Mouse (Mus musculus): Measurements from ENCODE around the gene Cntfr. TPM values are rescaled to one million over a fixed set of nuclear protein-coding genes. Genes with fewer than 3 reads are reported as not detected.

Gene Cntfr
- polyA plus RNA-seq, 1 experiment from 2014 or later = 27.2 TPM

DNA sequence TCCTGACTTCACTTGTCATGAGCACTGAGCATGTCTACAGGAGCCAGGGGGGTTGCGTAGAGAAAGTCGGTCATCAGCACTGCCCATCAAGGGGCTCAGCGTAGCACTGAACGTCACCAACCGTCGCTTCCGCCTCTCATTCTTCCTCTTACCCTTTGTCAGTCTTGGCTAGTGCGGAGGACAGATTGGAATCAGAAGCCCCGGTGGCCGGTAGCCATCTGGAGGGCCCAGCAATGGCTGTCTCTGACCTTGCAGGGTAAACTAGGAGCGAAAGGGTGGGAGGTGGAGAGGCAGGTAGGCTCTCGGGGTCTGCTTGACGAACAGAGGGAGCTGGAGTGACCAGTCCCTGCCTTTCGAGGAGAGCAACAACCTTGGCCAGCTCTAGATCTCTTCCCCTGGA is 74.8 kb downstream of the Cntfr start:
- no peak for ATAC-seq (ENCODE audit: low FRiP score)
- no peak overlapping the region for H3K4me3 ChIP-seq (replicated peaks)
- H3K27ac ChIP-seq (replicated peaks) = no peak overlapping the region
- H3K9ac ChIP-seq (replicated peaks) = no peak overlapping the region
- H3K4me2 ChIP-seq = no peak overlapping the region
- H3K4me1 ChIP-seq = peaks cover 25% of the 10 kb centered on the region
- no peaks in the 10 kb centered on the region for H3K9me3 ChIP-seq (replicated peaks)
- H3K36me3 ChIP-seq = no peaks in the 10 kb centered on the region
- 93% methylated on average over 14 of the region's 14 CpGs for WGBS
- H3K27me3 ChIP-seq (replicated peaks) = no peaks in the 10 kb centered on the region

- Histone ChIP-seq H3K9ac (replicated peaks) (no peak overlapping the region), H3K27ac (replicated peaks) (peak overlapping the region; percentile 9), H3K4me3 (replicated peaks) (no peak overlapping the region), H3K4me1 (peaks cover 33% of the 10 kb centered on the region), H3K4me2 (no peak overlapping the region), H3K9me3 (replicated peaks) (no peaks in the 10 kb centered on the region), H3K36me3 (no peaks in the 10 kb centered on the region), H3K27me3 (replicated peaks) (no peaks in the 10 kb centered on the region)
- peak; percentile 37; the same call in 1 of the 2 replicates for ATAC-seq (ENCODE audit: low FRiP score)
- 39% methylated on average over 12 of the region's 12 CpGs for WGBS
Measured at GRCm38 (mm10) chr4:41618916-41619746, 77.8 kb downstream of the Cntfr start.

GRCm38 (mm10) chr4:41615661-41616599 is 81.0 kb downstream of the Cntfr start:
- H3K4me3 ChIP-seq (replicated peaks) = no peak overlapping the region
- H3K9me3 ChIP-seq (replicated peaks) = no peaks in the 10 kb centered on the region
- no peak overlapping the region for H3K4me2 ChIP-seq
- peak overlapping the region; percentile 65 for H3K27ac ChIP-seq (replicated peaks)
- peaks cover 54% of the 10 kb centered on the region for H3K4me1 ChIP-seq
- WGBS = 58% methylated on average over 9 of the region's 9 CpGs
- H3K9ac ChIP-seq (replicated peaks) = no peak overlapping the region
- no peaks in the 10 kb centered on the region for H3K36me3 ChIP-seq
- no peaks in the 10 kb centered on the region for H3K27me3 ChIP-seq (replicated peaks)
- ATAC-seq (ENCODE audit: low FRiP score) = peak; percentile 80

DNA sequence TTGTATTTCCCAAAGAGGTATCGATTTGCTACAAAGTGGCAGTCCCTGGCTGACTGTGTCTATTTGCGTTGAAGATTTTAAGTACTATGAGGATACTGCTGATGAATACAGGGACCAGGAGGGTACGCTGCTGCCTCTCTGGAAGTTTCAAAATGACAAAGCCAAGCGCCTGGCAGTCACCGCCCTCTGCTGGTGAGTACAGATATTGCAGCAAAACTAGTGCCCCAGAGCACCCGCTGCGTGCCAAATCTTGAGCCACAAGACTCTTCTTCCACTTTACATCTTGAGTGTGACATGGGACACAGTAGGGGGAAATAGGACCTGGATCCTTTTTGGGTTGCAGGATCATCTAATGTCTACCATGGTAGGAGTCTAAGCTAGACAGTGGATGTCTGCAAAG is 82.7 kb downstream of the Cntfr start:
- no peak overlapping the region for H3K9ac ChIP-seq (replicated peaks)
- WGBS = 7% methylated on average over 7 of the region's 7 CpGs
- ATAC-seq (ENCODE audit: low FRiP score) = no peak; the same call in 1 of the 2 replicates
- 0 out of 2 replicates have a peak overlapping the region, but pooled peaks have one; percentile 8 for H3K27ac ChIP-seq (replicated peaks)
- H3K4me2 ChIP-seq = no peak overlapping the region
- H3K4me3 ChIP-seq (replicated peaks) = no peak overlapping the region
- H3K27me3 ChIP-seq (replicated peaks) = no peaks in the 10 kb centered on the region
- no peaks in the 10 kb centered on the region for H3K36me3 ChIP-seq
- H3K4me1 ChIP-seq = peaks cover 51% of the 10 kb centered on the region
- no peaks in the 10 kb centered on the region for H3K9me3 ChIP-seq (replicated peaks)

- 29% methylated on average over 8 of the region's 8 CpGs for WGBS
- no peak overlapping the region for H3K9ac ChIP-seq (replicated peaks)
- H3K9me3 ChIP-seq (replicated peaks) = no peaks in the 10 kb centered on the region
- H3K36me3 ChIP-seq = no peaks in the 10 kb centered on the region
- H3K4me3 ChIP-seq (replicated peaks) = no peak overlapping the region
- H3K27ac ChIP-seq (replicated peaks) = peak overlapping the region; percentile 63; the same call in 1 of the 2 replicates
- peak; percentile 10; the same call in 1 of the 2 replicates for ATAC-seq (ENCODE audit: low FRiP score)
- H3K27me3 ChIP-seq (replicated peaks) = no peaks in the 10 kb centered on the region
- H3K4me2 ChIP-seq = no peak overlapping the region
- peaks cover 35% of the 10 kb centered on the region for H3K4me1 ChIP-seq
Measured at GRCm38 (mm10) chr4:41612166-41612565, 84.7 kb downstream of the Cntfr start.

DNA sequence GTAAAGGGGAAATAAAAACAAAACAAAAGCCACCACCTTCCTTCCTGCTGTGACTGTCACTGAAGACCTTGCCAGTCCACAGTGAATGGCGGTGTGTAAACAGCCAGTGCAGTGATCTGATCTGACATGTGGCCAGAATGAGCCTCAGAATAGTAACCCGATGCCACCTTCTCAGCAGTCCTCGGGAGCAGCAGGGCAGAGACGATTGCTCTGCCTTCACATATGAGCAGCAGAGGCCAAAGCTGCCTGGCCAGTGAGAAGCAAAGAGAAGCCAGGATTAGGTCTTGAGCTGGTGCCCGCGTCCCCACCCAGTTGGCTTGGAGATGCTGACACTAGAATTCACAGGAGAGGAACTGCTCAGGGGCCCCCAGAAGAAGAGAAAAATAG is 86.3 kb downstream of the Cntfr start:
- Histone ChIP-seq H3K27ac (replicated peaks) (no peak overlapping the region), H3K4me1 (peaks cover 31% of the 10 kb centered on the region), H3K36me3 (no peaks in the 10 kb centered on the region), H3K4me3 (replicated peaks) (no peak overlapping the region), H3K27me3 (replicated peaks) (no peaks in the 10 kb centered on the region), H3K9me3 (replicated peaks) (no peaks in the 10 kb centered on the region), H3K4me2 (no peak overlapping the region), H3K9ac (replicated peaks) (no peak overlapping the region)
- no peak for ATAC-seq (ENCODE audit: low FRiP score)
- 32% methylated on average over 6 of the region's 6 CpGs for WGBS

DNA sequence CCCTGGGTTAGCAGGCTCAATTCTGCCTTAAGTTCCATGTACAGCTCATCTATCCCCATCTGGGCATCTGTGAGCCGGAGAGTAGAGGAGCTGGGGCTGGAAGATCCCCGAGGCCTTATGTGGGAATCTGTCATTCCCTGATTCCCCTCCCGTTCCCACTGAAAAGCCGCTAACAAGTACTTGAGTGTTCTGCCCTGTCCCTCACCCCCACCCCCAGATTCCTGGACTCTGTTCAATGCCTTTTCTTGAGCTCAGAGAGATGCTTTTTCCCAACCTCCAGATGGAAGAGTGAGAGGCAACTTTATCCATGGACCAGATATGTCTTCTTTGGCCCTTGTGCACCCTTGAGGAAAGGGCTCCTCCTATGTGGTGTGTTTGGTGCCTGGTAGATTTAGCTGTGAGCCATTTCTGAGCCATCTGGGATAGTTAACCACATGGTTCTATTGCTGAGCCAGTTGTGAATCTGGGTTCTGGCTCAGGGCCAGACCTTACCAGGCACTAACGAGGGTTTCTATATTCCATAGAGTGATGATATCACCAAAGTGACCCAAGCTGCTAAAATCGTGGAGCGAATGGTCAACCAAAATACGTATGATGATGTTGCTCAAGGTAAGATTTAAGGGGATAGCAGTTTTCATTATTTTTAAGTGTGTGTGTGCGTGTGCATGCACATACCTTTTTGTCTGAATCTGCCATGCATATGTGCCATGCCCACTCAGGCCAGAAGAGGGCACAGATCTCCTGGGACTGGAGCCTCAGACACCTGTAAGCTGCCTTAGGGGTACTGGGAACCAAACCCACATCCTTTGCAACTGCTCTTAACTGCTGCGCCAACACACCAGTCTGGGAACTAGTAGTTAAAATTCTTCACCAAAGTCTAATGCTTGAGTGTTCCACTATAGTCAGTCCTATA is 87.0 kb downstream of the Cntfr start:
- 65% methylated on average over 10 of the region's 10 CpGs for WGBS
- no peak for ATAC-seq (ENCODE audit: low FRiP score)
- Histone ChIP-seq H3K4me2 (no peak overlapping the region), H3K9ac (replicated peaks) (no peak overlapping the region), H3K36me3 (no peaks in the 10 kb centered on the region), H3K27ac (replicated peaks) (no peak overlapping the region), H3K27me3 (replicated peaks) (no peaks in the 10 kb centered on the region), H3K4me1 (peaks cover 27% of the 10 kb centered on the region), H3K4me3 (replicated peaks) (no peak overlapping the region), H3K9me3 (replicated peaks) (no peaks in the 10 kb centered on the region)

Other genes with a start within 250 kb of the Cntfr start
- gene Kif24, start 232.2 kb downstream of the Cntfr start, polyA plus RNA-seq (2015; fragmentation: Nextera tagmentation; extraction: Ambion mirVana) = 2.4 and 3.0 TPM in 2 replicates
- gene Nudt2, start 231.9 kb downstream of the Cntfr start, polyA plus RNA-seq (2015; fragmentation: Nextera tagmentation; extraction: Ambion mirVana) = 62.8 and 71.6 TPM in 2 replicates
- 7.8 and 8.3 TPM in 2 replicates for gene AI464131, start 194.0 kb downstream of the Cntfr start, polyA plus RNA-seq (2015; fragmentation: Nextera tagmentation; extraction: Ambion mirVana)
- gene 1110017D15Rik, start 179.8 kb downstream of the Cntfr start, polyA plus RNA-seq (2015; fragmentation: Nextera tagmentation; extraction: Ambion mirVana) = 8.6 and 10.1 TPM in 2 replicates
- gene Fam219a, start 127.6 kb downstream of the Cntfr start, polyA plus RNA-seq (2015; fragmentation: Nextera tagmentation; extraction: Ambion mirVana) = 15.2 and 17.9 TPM in 2 replicates
- gene Dnaic1, start 127.3 kb downstream of the Cntfr start, polyA plus RNA-seq (2015; fragmentation: Nextera tagmentation; extraction: Ambion mirVana) = 2.1 and 2.5 TPM in 2 replicates
- gene Enho, start 56.8 kb downstream of the Cntfr start, polyA plus RNA-seq (2015; fragmentation: Nextera tagmentation; extraction: Ambion mirVana) = 89.8 and 111 TPM in 2 replicates
- gene Il11ra1, start 2.9 kb upstream of the Cntfr start, polyA plus RNA-seq (2015; fragmentation: Nextera tagmentation; extraction: Ambion mirVana) = 52.6 and 56.6 TPM in 2 replicates
- 59.3 and 61.1 TPM in 2 replicates for gene Rpp25l, start 16.4 kb upstream of the Cntfr start, polyA plus RNA-seq (2015; fragmentation: Nextera tagmentation; extraction: Ambion mirVana)
- gene Dctn3, start 26.1 kb upstream of the Cntfr start, polyA plus RNA-seq (2015; fragmentation: Nextera tagmentation; extraction: Ambion mirVana) = 271 and 320 TPM in 2 replicates
- gene Arid3c, start 34.1 kb upstream of the Cntfr start, polyA plus RNA-seq (2015; fragmentation: Nextera tagmentation; extraction: Ambion mirVana) = 1.1 and 1.6 TPM in 2 replicates
- gene Galt, start 58.1 kb upstream of the Cntfr start, polyA plus RNA-seq (2015; fragmentation: Nextera tagmentation; extraction: Ambion mirVana) = 48.4 and 54.8 TPM in 2 replicates
- gene Sigmar1, start 59.1 kb upstream of the Cntfr start, polyA plus RNA-seq (2015; fragmentation: Nextera tagmentation; extraction: Ambion mirVana) = 92.1 and 97.3 TPM in 2 replicates
- 213 and 281 TPM in 2 replicates for gene Ccl27a, start 77.2 kb upstream of the Cntfr start, polyA plus RNA-seq (2015; fragmentation: Nextera tagmentation; extraction: Ambion mirVana)
- 4.0 TPM in 1 of 2 replicates, not detected in the other for gene Gm21541, start 206.5 kb upstream of the Cntfr start, polyA plus RNA-seq (2015; fragmentation: Nextera tagmentation; extraction: Ambion mirVana)
- 10.5 and 11.7 TPM in 2 replicates for gene Gm20878, start 244.5 kb upstream of the Cntfr start, polyA plus RNA-seq (2015; fragmentation: Nextera tagmentation; extraction: Ambion mirVana)

Measured in neural tube, embryonic 15.5 days (tissue).